Mouse (Mus musculus): ENCODE measurements at regions not wholly inside any gene's neighbourhood (a gene's known extent, or its start where the extent isn't known, plus 50 kb on each side); places are given as distances from the start of the nearest gene placed in this dataset.

GRCm38 (mm10) chr5:42560537-42560936 is 492.8 kb downstream of the Gm16223 start:
- Histone ChIP-seq H3K4me1 (replicated peaks; ENCODE audit: control insufficient read depth, insufficient read depth, low read length) (no peaks in the 10 kb centered on the region), H3K4me2 (replicated peaks; ENCODE audit: low read depth, low read length) (no peak overlapping the region), H3K9me3 (ENCODE audit: control insufficient read depth, low read length) (no peaks in the 10 kb centered on the region), H3K4me3 (ENCODE audit: low read depth, low read length) (no peak overlapping the region), H3K27me3 (ENCODE audit: control insufficient read depth, insufficient read depth, low read length) (no peaks in the 10 kb centered on the region), H3K36me3 (ENCODE audit: control insufficient read depth, insufficient read depth, low read length) (no peaks in the 10 kb centered on the region), H3K27ac (ENCODE audit: low read depth, low read length) (no peak overlapping the region), H3K9ac (ENCODE audit: low read depth, low read length) (no peak overlapping the region)
- DNase-seq (ENCODE audit: low spot score): no peak
- ATAC-seq (ENCODE audit: low FRiP score): no peak
- 82% methylated on average over 2 of the region's 2 CpGs for WGBS

- Histone ChIP-seq H3K27me3 (ENCODE audit: control insufficient read depth, insufficient read depth, low read length) (no peaks in the 10 kb centered on the region), H3K4me3 (ENCODE audit: low read depth, low read length) (no peak overlapping the region), H3K9me3 (ENCODE audit: control insufficient read depth, low read length) (no peaks in the 10 kb centered on the region), H3K4me1 (replicated peaks; ENCODE audit: control insufficient read depth, insufficient read depth, low read length) (no peaks in the 10 kb centered on the region), H3K27ac (ENCODE audit: low read depth, low read length) (no peak overlapping the region), H3K4me2 (replicated peaks; ENCODE audit: low read depth, low read length) (no peak overlapping the region), H3K9ac (ENCODE audit: low read depth, low read length) (no peak overlapping the region), H3K36me3 (ENCODE audit: control insufficient read depth, insufficient read depth, low read length) (no peaks in the 10 kb centered on the region)
- DNase-seq (ENCODE audit: low spot score) (no peak), ATAC-seq (ENCODE audit: low FRiP score) (no peak)
These were observed 495.6 kb downstream of the Gm16223 start for GRCm38 (mm10) chr5:42563406-42563805.

GRCm38 (mm10) chr5:42575971-42576370 is 508.2 kb downstream of the Gm16223 start:
- WGBS: 84% methylated on average over 2 of the region's 2 CpGs
- H3K9me3 ChIP-seq (ENCODE audit: control insufficient read depth, low read length): no peaks in the 10 kb centered on the region
- H3K4me3 ChIP-seq (ENCODE audit: low read depth, low read length): no peak overlapping the region
- no peaks in the 10 kb centered on the region for H3K27me3 ChIP-seq (ENCODE audit: control insufficient read depth, insufficient read depth, low read length)
- no peak overlapping the region for H3K4me2 ChIP-seq (replicated peaks; ENCODE audit: low read depth, low read length)
- no peak overlapping the region for H3K9ac ChIP-seq (ENCODE audit: low read depth, low read length)
- no peaks in the 10 kb centered on the region for H3K4me1 ChIP-seq (replicated peaks; ENCODE audit: control insufficient read depth, insufficient read depth, low read length)
- no peak overlapping the region for H3K27ac ChIP-seq (ENCODE audit: low read depth, low read length)
- H3K36me3 ChIP-seq (ENCODE audit: control insufficient read depth, insufficient read depth, low read length): no peaks in the 10 kb centered on the region
- no peak for ATAC-seq (ENCODE audit: low FRiP score)
- DNase-seq (ENCODE audit: low spot score): no peak

GRCm38 (mm10) chr5:42578208-42578844 is 510.6 kb downstream of the Gm16223 start:
- WGBS: 70% methylated on average over 5 of the region's 5 CpGs
- peak; percentile 74 for ATAC-seq (ENCODE audit: low FRiP score)
- Histone ChIP-seq H3K4me2 (replicated peaks; ENCODE audit: low read depth, low read length) (no peak overlapping the region), H3K4me3 (ENCODE audit: low read depth, low read length) (no peak overlapping the region), H3K36me3 (ENCODE audit: control insufficient read depth, insufficient read depth, low read length) (no peaks in the 10 kb centered on the region), H3K9ac (ENCODE audit: low read depth, low read length) (no peak overlapping the region), H3K9me3 (ENCODE audit: control insufficient read depth, low read length) (no peaks in the 10 kb centered on the region), H3K27me3 (ENCODE audit: control insufficient read depth, insufficient read depth, low read length) (no peaks in the 10 kb centered on the region), H3K4me1 (replicated peaks; ENCODE audit: control insufficient read depth, insufficient read depth, low read length) (no peaks in the 10 kb centered on the region), H3K27ac (ENCODE audit: low read depth, low read length) (no peak overlapping the region)
- no peak for DNase-seq (ENCODE audit: low spot score)

- no peaks in the 10 kb centered on the region for H3K4me1 ChIP-seq (replicated peaks; ENCODE audit: control insufficient read depth, insufficient read depth, low read length)
- H3K27me3 ChIP-seq (ENCODE audit: control insufficient read depth, insufficient read depth, low read length): no peaks in the 10 kb centered on the region
- H3K4me2 ChIP-seq (replicated peaks; ENCODE audit: low read depth, low read length): no peak overlapping the region
- no peak overlapping the region for H3K27ac ChIP-seq (ENCODE audit: low read depth, low read length)
- H3K9me3 ChIP-seq (ENCODE audit: control insufficient read depth, low read length): no peaks in the 10 kb centered on the region
- 78% methylated on average over 3 of the region's 3 CpGs for WGBS
- H3K9ac ChIP-seq (ENCODE audit: low read depth, low read length): no peak overlapping the region
- no peak overlapping the region for H3K4me3 ChIP-seq (ENCODE audit: low read depth, low read length)
- DNase-seq (ENCODE audit: low spot score): no peak
- H3K36me3 ChIP-seq (ENCODE audit: control insufficient read depth, insufficient read depth, low read length): no peaks in the 10 kb centered on the region
- no peak for ATAC-seq (ENCODE audit: low FRiP score)
These were observed 552.9 kb downstream of the Gm16223 start for GRCm38 (mm10) chr5:42620698-42621097.

GRCm38 (mm10) chr5:42636162-42636823 is 568.5 kb downstream of the Gm16223 start:
- Histone ChIP-seq H3K27ac (ENCODE audit: low read depth, low read length) (no peak overlapping the region), H3K4me2 (replicated peaks; ENCODE audit: low read depth, low read length) (no peak overlapping the region), H3K9me3 (ENCODE audit: control insufficient read depth, low read length) (no peaks in the 10 kb centered on the region), H3K4me3 (ENCODE audit: low read depth, low read length) (no peak overlapping the region), H3K27me3 (ENCODE audit: control insufficient read depth, insufficient read depth, low read length) (no peaks in the 10 kb centered on the region), H3K9ac (ENCODE audit: low read depth, low read length) (no peak overlapping the region), H3K4me1 (replicated peaks; ENCODE audit: control insufficient read depth, insufficient read depth, low read length) (no peaks in the 10 kb centered on the region), H3K36me3 (ENCODE audit: control insufficient read depth, insufficient read depth, low read length) (no peaks in the 10 kb centered on the region)
- no peak for DNase-seq (ENCODE audit: low spot score)
- ATAC-seq (ENCODE audit: low FRiP score): no peak
- 91% methylated on average over 9 of the region's 9 CpGs for WGBS

- ATAC-seq (ENCODE audit: low FRiP score): no peak
- H3K4me2 ChIP-seq (replicated peaks; ENCODE audit: low read depth, low read length): no peak overlapping the region
These were observed 576.5 kb upstream of the Cpeb2 start for GRCm38 (mm10) chr5:42656460-42656859.

GRCm38 (mm10) chr5:42659994-42660393 is 573.0 kb upstream of the Cpeb2 start:
- H3K36me3 ChIP-seq (ENCODE audit: control insufficient read depth, insufficient read depth, low read length): no peaks in the 10 kb centered on the region
- no peak overlapping the region for H3K4me3 ChIP-seq (ENCODE audit: low read depth, low read length)
- no peak overlapping the region for H3K4me2 ChIP-seq (replicated peaks; ENCODE audit: low read depth, low read length)
- H3K27me3 ChIP-seq (ENCODE audit: control insufficient read depth, insufficient read depth, low read length): no peaks in the 10 kb centered on the region
- WGBS: 64% methylated on average over 4 of the region's 4 CpGs
- no peaks in the 10 kb centered on the region for H3K4me1 ChIP-seq (replicated peaks; ENCODE audit: control insufficient read depth, insufficient read depth, low read length)
- no peak for DNase-seq (ENCODE audit: low spot score)
- ATAC-seq (ENCODE audit: low FRiP score): no peak
- no peaks in the 10 kb centered on the region for H3K9me3 ChIP-seq (ENCODE audit: control insufficient read depth, low read length)
- no peak overlapping the region for H3K27ac ChIP-seq (ENCODE audit: low read depth, low read length)
- no peak overlapping the region for H3K9ac ChIP-seq (ENCODE audit: low read depth, low read length)

More at GRCm38 (mm10) chr5:42656460-42656859, 576.5 kb upstream of the Cpeb2 start:
- H3K9me3 ChIP-seq (ENCODE audit: control insufficient read depth, low read length): no peaks in the 10 kb centered on the region
- H3K9ac ChIP-seq (ENCODE audit: low read depth, low read length): no peak overlapping the region
- 71% methylated on average over 3 of the region's 3 CpGs for WGBS
- no peak overlapping the region for H3K4me3 ChIP-seq (ENCODE audit: low read depth, low read length)
- H3K27ac ChIP-seq (ENCODE audit: low read depth, low read length): no peak overlapping the region
- H3K27me3 ChIP-seq (ENCODE audit: control insufficient read depth, insufficient read depth, low read length): no peaks in the 10 kb centered on the region
- H3K4me1 ChIP-seq (replicated peaks; ENCODE audit: control insufficient read depth, insufficient read depth, low read length): no peaks in the 10 kb centered on the region
- no peaks in the 10 kb centered on the region for H3K36me3 ChIP-seq (ENCODE audit: control insufficient read depth, insufficient read depth, low read length)
- no peak for DNase-seq (ENCODE audit: low spot score)

- H3K27me3 ChIP-seq (ENCODE audit: control insufficient read depth, insufficient read depth, low read length): no peaks in the 10 kb centered on the region
- H3K4me1 ChIP-seq (replicated peaks; ENCODE audit: control insufficient read depth, insufficient read depth, low read length): no peaks in the 10 kb centered on the region
- 90% methylated on average over 5 of the region's 5 CpGs for WGBS
- no peak overlapping the region for H3K4me2 ChIP-seq (replicated peaks; ENCODE audit: low read depth, low read length)
- DNase-seq (ENCODE audit: low spot score) (no peak), ATAC-seq (ENCODE audit: low FRiP score) (no peak)
- H3K36me3 ChIP-seq (ENCODE audit: control insufficient read depth, insufficient read depth, low read length): no peaks in the 10 kb centered on the region
- no peak overlapping the region for H3K27ac ChIP-seq (ENCODE audit: low read depth, low read length)
- no peak overlapping the region for H3K9ac ChIP-seq (ENCODE audit: low read depth, low read length)
- H3K4me3 ChIP-seq (ENCODE audit: low read depth, low read length): no peak overlapping the region
- no peaks in the 10 kb centered on the region for H3K9me3 ChIP-seq (ENCODE audit: control insufficient read depth, low read length)
These were observed 553.4 kb upstream of the Cpeb2 start for GRCm38 (mm10) chr5:42679617-42680016.

Data from hindbrain, embryonic 11.5 days (tissue).